Mouse (Mus musculus) layer of hippocampus, adult 18-20 months (tissue): ENCODE data around the gene Ccl21a. TPM values are rescaled to one million over a fixed set of nuclear protein-coding genes. Genes with fewer than 3 reads are reported as not detected.
"Not testable (repeated sequence)": the region's sequence is repeated elsewhere in the genome, so short reads cannot be mapped to it uniquely, and the experiment has no call there.

ENCODE experiments used
- DNase-seq, 2 experiments: peaks; one replicate each; pipeline ENCODE4 v3.0.0; 2022; ENCODE audit warnings: low spot score in 2 of 2
- long read RNA-seq: library from polyadenylated mRNA; stranded (forward); transcript quantifications from one replicate; pipeline ENCODE4 v2.0.0, GENCODE M21; 2021
- total RNA-seq, 2 experiments: library from RNA; stranded (reverse); gene quantifications; 2 replicates each; pipeline ENCODE4 v1.2.3; 2021

Ccl21a gene
- not detected for total RNA-seq
- long read RNA-seq: 0 reads

DNA sequence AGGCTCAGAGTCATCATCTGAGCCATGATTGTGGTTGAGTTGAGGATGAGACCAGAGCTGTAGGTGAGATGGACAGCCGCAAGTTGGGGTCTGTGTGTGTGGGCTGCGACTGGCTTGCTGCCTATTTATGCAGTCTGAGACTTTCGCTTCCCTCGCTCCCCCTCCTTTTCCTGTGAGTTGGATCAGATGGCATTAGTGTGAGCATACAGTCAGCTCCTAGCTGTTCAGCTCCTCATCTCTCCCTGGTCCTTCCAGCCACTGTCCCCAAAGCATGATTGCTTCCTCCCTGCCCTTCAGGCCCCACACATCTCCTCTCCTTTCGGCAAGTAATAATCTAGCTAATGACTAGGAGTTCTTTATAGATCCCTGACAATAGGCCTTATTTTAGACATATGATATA is at the start of gene Ccl21a:
TSS of gene Ccl21a (minus strand) at position 101 of the 400 bp plus-strand sequence.
- DNase-seq: not testable (repeated sequence)

DNA sequence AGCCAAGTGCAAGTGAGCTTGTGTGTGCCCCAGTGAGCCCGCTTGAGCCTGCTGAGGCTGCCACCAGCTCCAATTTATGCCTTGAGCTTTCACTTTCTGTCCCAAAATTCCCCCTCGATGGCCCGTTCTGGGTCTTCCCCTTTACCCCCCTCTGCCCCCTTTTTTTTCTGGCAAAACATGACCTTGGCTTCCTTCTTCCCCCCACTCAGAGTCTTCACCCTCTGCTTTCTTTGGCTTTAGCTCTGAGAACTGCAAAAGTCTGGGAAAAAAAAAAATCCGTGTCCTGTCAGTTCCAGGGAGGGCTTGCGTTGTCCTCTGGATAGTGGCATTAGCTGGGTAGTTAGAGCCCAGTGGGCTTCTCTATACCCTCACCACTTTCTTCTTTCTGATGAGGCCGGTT is 17.3 kb downstream of the Ccl21a start, which contains the start of gene Ccl19:
TSS of gene Ccl19 (minus strand) at position 101 of the 400 bp plus-strand sequence.
- not testable (repeated sequence) for DNase-seq

DNA sequence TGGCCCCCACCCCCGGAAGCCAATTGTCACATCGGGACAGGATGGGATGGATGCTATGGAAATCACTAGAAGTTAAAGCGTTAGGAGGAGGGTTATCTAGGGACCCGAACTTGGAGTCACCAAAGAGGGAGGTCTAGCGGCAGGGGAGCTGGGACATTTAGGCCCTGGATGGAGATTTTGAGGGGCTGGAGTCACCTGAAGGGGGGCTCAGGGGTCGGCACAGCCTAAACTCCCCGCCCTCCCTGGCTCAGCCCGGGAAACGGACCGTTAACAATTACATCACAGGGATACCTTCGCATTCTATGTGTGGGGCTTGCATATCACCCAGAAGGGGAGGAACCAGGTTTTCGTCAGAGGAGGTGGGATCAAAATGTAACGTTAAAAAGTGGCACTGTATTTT is 38.5 kb downstream of the Ccl21a start, which contains the start of gene 4930578G10Rik:
TSS of gene 4930578G10Rik (plus strand) at position 301 of the 400 bp plus-strand sequence.
- not testable (repeated sequence) for DNase-seq

Other genes starting within 250 kb of the Ccl21a start
- not detected for gene Fam205a2, start 245.8 kb downstream of the Ccl21a start, total RNA-seq
- not detected for gene Gm10591, start 161.8 kb downstream of the Ccl21a start, total RNA-seq
- 10 to 100 TPM in 1 of 2 experiments, 1 to 10 TPM in 1; 10.0 to 11.6 TPM for gene Gm2564, start 144.3 kb downstream of the Ccl21a start, total RNA-seq
- 1 to 10 TPM in 1 of 2 experiments, under 1 TPM in 1; 0.89 to 2.4 TPM for gene Ccl27b, start 118.7 kb downstream of the Ccl21a start, total RNA-seq
- gene Il11ra2, start 112.1 kb downstream of the Ccl21a start, total RNA-seq: under 1 TPM in 1 of 2 experiments, not detected in 1; 0.32 TPM
- gene 4930578G10Rik, start 38.4 kb downstream of the Ccl21a start, total RNA-seq: 1 to 10 TPM in 1 of 2 experiments, under 1 TPM in 1; 0.99 to 1.3 TPM
- under 1 TPM in 1 of 2 experiments, not detected in 1; 0.82 TPM for gene Ccl19, start 17.4 kb downstream of the Ccl21a start, total RNA-seq
- under 1 TPM in 1 of 2 experiments, not detected in 1; 0.10 TPM for gene Fam205a1, start 79.9 kb upstream of the Ccl21a start, total RNA-seq
- 1 to 10 TPM in 1 of 2 experiments, under 1 TPM in 1; 0.68 to 1.0 TPM for gene Gm12394, start 82.8 kb upstream of the Ccl21a start, total RNA-seq
- under 1 TPM; 0.30 to 0.52 TPM for gene Fam205c, start 100.2 kb upstream of the Ccl21a start, total RNA-seq
- 100 to 1,000 TPM; 162 to 167 TPM for gene Phf24, start 142.7 kb upstream of the Ccl21a start, total RNA-seq
- gene Dnajb5, start 175.8 kb upstream of the Ccl21a start, total RNA-seq: 100 to 1,000 TPM; 197 to 234 TPM
- gene 1700022I11Rik, start 195.6 kb upstream of the Ccl21a start, total RNA-seq: not detected
- 100 to 1,000 TPM; 177 to 190 TPM for gene Vcp, start 226.5 kb upstream of the Ccl21a start, total RNA-seq
- gene Fancg, start 236.5 kb upstream of the Ccl21a start, total RNA-seq: 10 to 100 TPM in 1 of 2 experiments, 1 to 10 TPM in 1; 9.8 to 13.8 TPM